ENCODE assay signal across 10 mouse cellular contexts in genomic region chr11:43217021-43217420, GRCm38 (mm10).
A peak's percentile ranks its signal among the peaks of the same experiment; 100 is the strongest.
DNase-seq lines count a peak whose midpoint lies in the region; ATAC-seq lines count a peak whose summit lies in the region.
"Had no signal": no experiment of that assay in that cellular context is flagged by ENCODE, and none has a peak within 500 bp of the region (broad histone marks: within the 10 kb centered on the region; RNA-seq: fewer than 3 reads in every experiment).

No protein-coding gene starts in this region.

- no peaks in the 10 kb centered on the region for H3K9me3 ChIP-seq in hindbrain, embryonic 12.5 days (replicated peaks)
- H3K9me3 ChIP-seq in hindbrain, embryonic 11.5 days (ENCODE audit: control insufficient read depth, low read length), result no peaks in the 10 kb centered on the region
- no peaks in the 10 kb centered on the region for H3K9me3 ChIP-seq in liver, embryonic 16.5 days (replicated peaks; ENCODE audit: control insufficient read depth, low read length)
- H3K9me3 ChIP-seq in stomach, embryonic 15.5 days, result no peaks in the 10 kb centered on the region
- H3K9me3 ChIP-seq: embryonic facial prominence, embryonic 12.5 days had no signal

- no peak for DNase-seq in hindbrain, embryonic 11.5 days (ENCODE audit: low spot score)
- DNase-seq in brain, embryonic 18.5 days (ENCODE audit: low read depth, low spot score), result peak; percentile 69
- DNase-seq in heart, postnatal 10 days, result peak; percentile 15 to 19
- DNase-seq in B cell, adult 2 months, result no peak
- no peak for DNase-seq in gastrocnemius, postnatal 10 days

- no peaks in the 10 kb centered on the region for H3K4me1 ChIP-seq in hindbrain, embryonic 12.5 days
- no peaks in the 10 kb centered on the region for H3K4me1 ChIP-seq in hindbrain, embryonic 11.5 days (replicated peaks; ENCODE audit: control insufficient read depth, insufficient read depth, low read length)
- no peaks in the 10 kb centered on the region for H3K4me1 ChIP-seq in liver, embryonic 16.5 days (ENCODE audit: control insufficient read depth, low read depth, low read length)
- H3K4me1 ChIP-seq in stomach, embryonic 15.5 days, result no peaks in the 10 kb centered on the region
- H3K4me1 ChIP-seq: embryonic facial prominence, embryonic 12.5 days had no signal

- no peak overlapping the region for H3K4me2 ChIP-seq in hindbrain, embryonic 12.5 days (replicated peaks)
- no peak overlapping the region for H3K4me2 ChIP-seq in hindbrain, embryonic 11.5 days (replicated peaks; ENCODE audit: low read depth, low read length)
- H3K4me2 ChIP-seq in liver, embryonic 16.5 days (ENCODE audit: low read depth, low read length), result no peak overlapping the region
- H3K4me2 ChIP-seq in stomach, embryonic 15.5 days, result no peak overlapping the region
- H3K4me2 ChIP-seq: embryonic facial prominence, embryonic 12.5 days had no signal

- no peak overlapping the region for H3K27ac ChIP-seq in hindbrain, embryonic 12.5 days
- no peak overlapping the region for H3K27ac ChIP-seq in hindbrain, embryonic 11.5 days (ENCODE audit: low read depth, low read length)
- no peak overlapping the region for H3K27ac ChIP-seq in liver, embryonic 16.5 days (ENCODE audit: low read length)
- no peak overlapping the region for H3K27ac ChIP-seq in stomach, embryonic 15.5 days
- H3K27ac ChIP-seq: embryonic facial prominence, embryonic 12.5 days; liver, embryonic 14.5 days had no signal

- 68% methylated on average over 4 of the region's 4 CpGs for WGBS in hindbrain, embryonic 12.5 days
- WGBS in hindbrain, embryonic 11.5 days, result 82% methylated on average over 4 of the region's 4 CpGs
- WGBS in liver, embryonic 16.5 days (ENCODE audit: insufficient replicate concordance), result 25% methylated on average over 4 of the region's 4 CpGs
- WGBS in stomach, embryonic 15.5 days, result 41% methylated on average over 4 of the region's 4 CpGs

- H3K36me3 ChIP-seq in hindbrain, embryonic 12.5 days, result no peaks in the 10 kb centered on the region
- H3K36me3 ChIP-seq in hindbrain, embryonic 11.5 days (ENCODE audit: control insufficient read depth, insufficient read depth, low read length), result no peaks in the 10 kb centered on the region
- no peaks in the 10 kb centered on the region for H3K36me3 ChIP-seq in liver, embryonic 16.5 days (ENCODE audit: control insufficient read depth, insufficient read depth)
- H3K36me3 ChIP-seq in stomach, embryonic 15.5 days, result no peaks in the 10 kb centered on the region
- H3K36me3 ChIP-seq: embryonic facial prominence, embryonic 12.5 days had no signal

- intact Hi-C loops in heart, postnatal 10 days (cut with DNase I), result no loop called here

- ATAC-seq in hindbrain, embryonic 12.5 days (ENCODE audit: low FRiP score), result peak; percentile 57
- ATAC-seq in hindbrain, embryonic 11.5 days (ENCODE audit: low FRiP score), result no peak
- ATAC-seq in liver, embryonic 16.5 days (ENCODE audit: low read depth), result 0 out of 2 replicates have a peak, but pooled peaks have one; percentile 16
- ATAC-seq in stomach, embryonic 15.5 days (ENCODE audit: insufficient read depth, low FRiP score, low read depth), result peak; percentile 31; the same call in 1 of the 2 replicates

- H3K4me3 ChIP-seq in hindbrain, embryonic 12.5 days, result no peak overlapping the region
- H3K4me3 ChIP-seq in hindbrain, embryonic 11.5 days (ENCODE audit: low read depth, low read length), result no peak overlapping the region
- no peak overlapping the region for H3K4me3 ChIP-seq in liver, embryonic 16.5 days (ENCODE audit: low read depth, low read length)
- H3K4me3 ChIP-seq in stomach, embryonic 15.5 days (replicated peaks), result no peak overlapping the region
- H3K4me3 ChIP-seq: embryonic facial prominence, embryonic 12.5 days had no signal

- H3K9ac ChIP-seq in hindbrain, embryonic 12.5 days, result no peak overlapping the region
- H3K9ac ChIP-seq in hindbrain, embryonic 11.5 days (ENCODE audit: low read depth, low read length), result no peak overlapping the region
- H3K9ac ChIP-seq in liver, embryonic 16.5 days (ENCODE audit: low read depth, low read length), result no peak overlapping the region
- no peak overlapping the region for H3K9ac ChIP-seq in stomach, embryonic 15.5 days
- H3K9ac ChIP-seq: embryonic facial prominence, embryonic 12.5 days; liver, embryonic 14.5 days had no signal

- H3K27me3 ChIP-seq in hindbrain, embryonic 12.5 days, result no peaks in the 10 kb centered on the region
- no peaks in the 10 kb centered on the region for H3K27me3 ChIP-seq in hindbrain, embryonic 11.5 days (ENCODE audit: control insufficient read depth, insufficient read depth, low read length)
- H3K27me3 ChIP-seq in liver, embryonic 16.5 days (ENCODE audit: control insufficient read depth, insufficient read depth, low read depth, low read length), result no peaks in the 10 kb centered on the region
- H3K27me3 ChIP-seq in stomach, embryonic 15.5 days (replicated peaks), result no peaks in the 10 kb centered on the region
- H3K27me3 ChIP-seq: embryonic facial prominence, embryonic 12.5 days had no signal

Comparison
In these comparisons a context has a peak if more than half of its experiments do, and no peak if none do; other contexts are left out.
1. DNase-seq: peak in brain, embryonic 18.5 days (single experiment) and heart, postnatal 10 days (2 of 2); none in hindbrain, embryonic 11.5 days (single experiment), B cell, adult 2 months (0 of 2) and gastrocnemius, postnatal 10 days (single experiment).